Mouse (Mus musculus) midbrain, embryonic 13.5 days (tissue): ENCODE data around the gene Lrrtm3. TPM values are rescaled to one million over a fixed set of nuclear protein-coding genes. Genes with fewer than 3 reads are reported as not detected.

Source experiments
- polyA plus RNA-seq: library from polyadenylated mRNA; unstranded; fragments of >200 nt; fragmentation: Nextera tagmentation; extraction: Ambion mirVana; gene quantifications from 2 replicates; pipeline ENCODE4 v1.2.1, GENCODE M21; 2015

Lrrtm3 gene
- polyA plus RNA-seq, 1 experiment from 2014 or later: 17.3 TPM

Other genes with a start within 250 kb of the Lrrtm3 start
- 0.59 and 0.71 TPM in 2 replicates for gene Gm10118, start 162.8 kb downstream of the Lrrtm3 start, polyA plus RNA-seq